Mouse (Mus musculus) liver, embryonic 12.5 days (tissue): ENCODE measurements around the gene Gtf2i. TPM values are rescaled to one million over a fixed set of nuclear protein-coding genes. Genes with fewer than 3 reads are reported as not detected.
A peak's percentile ranks its signal among the peaks of the same experiment; 100 is the strongest.

Experiments
- ATAC-seq: fragments of 200-750 bp; cut with Nextera tagmentation; 2 replicates; pipeline ENCODE4 v1.8.0; 2017; ENCODE audit warnings: moderate number of reproducible peaks, mild to moderate bottlenecking, moderate library complexity
- H3K27ac ChIP-seq: fragments of 300-500 bp; sonication (generic); 2 replicates; pipeline ENCODE4 v1.5.1; 2016; ENCODE audit warnings: mild to moderate bottlenecking
- H3K27me3 ChIP-seq: fragments of 300-500 bp; sonication (generic); replicated peaks from 2 replicates; pipeline ENCODE4 v1.6.1; 2016; ENCODE audit warnings: mild to moderate bottlenecking, moderate library complexity
- H3K36me3 ChIP-seq: fragments of 300-500 bp; sonication (generic); 2 replicates; pipeline ENCODE4 v1.6.1; 2016; ENCODE audit warnings: mild to moderate bottlenecking, moderate library complexity
- H3K4me1 ChIP-seq: fragments of 300-500 bp; sonication (generic); 2 replicates; pipeline ENCODE4 v1.6.1; 2016
- H3K4me2 ChIP-seq: fragments of 300-500 bp; sonication (generic); 2 replicates; pipeline ENCODE4 v1.6.1; 2016; ENCODE audit warnings: mild to moderate bottlenecking, moderate library complexity
- H3K4me3 ChIP-seq: fragments of 300-500 bp; sonication (generic); 2 replicates; pipeline ENCODE4 v1.5.1; 2016; ENCODE audit warnings: mild to moderate bottlenecking, moderate library complexity
- H3K9ac ChIP-seq: fragments of 300-500 bp; sonication (generic); 2 replicates; pipeline ENCODE4 v1.6.1; 2016; ENCODE audit warnings: mild to moderate bottlenecking, moderate library complexity
- H3K9me3 ChIP-seq: fragments of 300-500 bp; sonication (generic); replicated peaks from 2 replicates; pipeline ENCODE4 v1.6.1; 2016; ENCODE audit warnings: mild to moderate bottlenecking, moderate library complexity
- WGBS: fragments of 180-500 bp; shearing (Covaris S2); methylation state at CpG from one replicate; pipeline ENCODE4 v1.1.7; 2016; ENCODE audit not compliant: insufficient replicate concordance; 5-methylcytosine and 5-hydroxymethylcytosine counted together
- polyA plus RNA-seq: library from polyadenylated mRNA; unstranded; fragments of >200 nt; fragmentation: Nextera tagmentation; extraction: Ambion mirVana; gene quantifications from 2 replicates; pipeline ENCODE4 v1.2.1, GENCODE M21; 2016

Gene Gtf2i
- polyA plus RNA-seq, 1 experiment from 2014 or later, result 65.4 TPM

GRCm38 (mm10) chr5:134225110-134225901 is 89.3 kb downstream of the Gtf2i start:
- H3K4me2 ChIP-seq, result 0 out of 2 replicates have a peak overlapping the region, but pooled peaks have one; percentile 1
- H3K36me3 ChIP-seq, result no peaks in the 10 kb centered on the region
- peaks cover 26% of the 10 kb centered on the region for H3K27me3 ChIP-seq
- no peaks in the 10 kb centered on the region for H3K9me3 ChIP-seq
- no peak for ATAC-seq
- no peak overlapping the region for H3K9ac ChIP-seq
- H3K27ac ChIP-seq, result no peak overlapping the region
- 48% methylated on average over 30 of the region's 30 CpGs for WGBS
- no peak overlapping the region for H3K4me3 ChIP-seq
- H3K4me1 ChIP-seq, result peaks cover 34% of the 10 kb centered on the region

GRCm38 (mm10) chr5:134221708-134222150 is 92.8 kb downstream of the Gtf2i start:
- H3K9me3 ChIP-seq, result no peaks in the 10 kb centered on the region
- no peak overlapping the region for H3K9ac ChIP-seq
- ATAC-seq, result 0 out of 2 replicates have a peak, but pooled peaks have one; percentile 33
- 8% methylated on average over 36 of the region's 36 CpGs for WGBS
- H3K4me3 ChIP-seq, result peak overlapping the region; percentile 32; the same call in 1 of the 2 replicates
- H3K36me3 ChIP-seq, result peaks cover 8% of the 10 kb centered on the region
- H3K27ac ChIP-seq, result no peak overlapping the region
- peak overlapping the region; percentile 64 for H3K4me2 ChIP-seq
- peaks cover 22% of the 10 kb centered on the region for H3K4me1 ChIP-seq
- peaks cover 26% of the 10 kb centered on the region for H3K27me3 ChIP-seq

GRCm38 (mm10) chr5:134221278-134221677 is 93.3 kb downstream of the Gtf2i start:
- H3K4me3 ChIP-seq, result no peak overlapping the region; the same call in 1 of the 2 replicates
- no peaks in the 10 kb centered on the region for H3K9me3 ChIP-seq
- H3K4me1 ChIP-seq, result peaks cover 22% of the 10 kb centered on the region
- H3K27ac ChIP-seq, result no peak overlapping the region
- H3K4me2 ChIP-seq, result peak overlapping the region; percentile 64
- ATAC-seq, result no peak
- H3K9ac ChIP-seq, result no peak overlapping the region
- H3K36me3 ChIP-seq, result peaks cover 12% of the 10 kb centered on the region
- WGBS, result 30% methylated on average over 4 of the region's 4 CpGs
- H3K27me3 ChIP-seq, result peaks cover 23% of the 10 kb centered on the region

- H3K27ac ChIP-seq, result no peak overlapping the region
- no peak overlapping the region for H3K9ac ChIP-seq
- no peak overlapping the region for H3K4me2 ChIP-seq
- H3K9me3 ChIP-seq, result no peaks in the 10 kb centered on the region
- peaks cover 15% of the 10 kb centered on the region for H3K4me1 ChIP-seq
- H3K36me3 ChIP-seq, result peaks cover 12% of the 10 kb centered on the region
- no peak overlapping the region for H3K4me3 ChIP-seq
- no peak for ATAC-seq
- H3K27me3 ChIP-seq, result peaks cover 17% of the 10 kb centered on the region
- 78% methylated on average over 7 of the region's 7 CpGs for WGBS
Measured at GRCm38 (mm10) chr5:134217900-134218299, 96.7 kb downstream of the Gtf2i start.

- H3K27me3 ChIP-seq, result no peaks in the 10 kb centered on the region
- WGBS, result 29% methylated on average over 12 of the region's 12 CpGs
- no peaks in the 10 kb centered on the region for H3K9me3 ChIP-seq
- peaks cover 12% of the 10 kb centered on the region for H3K36me3 ChIP-seq
- no peak overlapping the region for H3K9ac ChIP-seq
- ATAC-seq, result no peak
- no peak overlapping the region for H3K27ac ChIP-seq
- peaks cover 19% of the 10 kb centered on the region for H3K4me1 ChIP-seq
- no peak overlapping the region for H3K4me3 ChIP-seq
- H3K4me2 ChIP-seq, result no peak overlapping the region
Measured at GRCm38 (mm10) chr5:134214021-134214806, 100.3 kb downstream of the Gtf2i start.

GRCm38 (mm10) chr5:134209931-134210554 is 104.5 kb downstream of the Gtf2i start:
- H3K27ac ChIP-seq, result peak overlapping the region; percentile 46; the same call in 1 of the 2 replicates
- no peak overlapping the region for H3K4me3 ChIP-seq

GRCm38 (mm10) chr5:134206721-134207120 is 107.8 kb downstream of the Gtf2i start:
- Histone ChIP-seq H3K9ac (no peak overlapping the region), H3K36me3 (peaks cover 4% of the 10 kb centered on the region; the same call in 1 of the 2 replicates), H3K27ac (no peak overlapping the region), H3K27me3 (no peaks in the 10 kb centered on the region), H3K4me1 (peaks cover 16% of the 10 kb centered on the region), H3K4me3 (no peak overlapping the region), H3K9me3 (no peaks in the 10 kb centered on the region), H3K4me2 (no peak overlapping the region)
- ATAC-seq, result no peak
- WGBS, result 52% methylated on average over 10 of the region's 10 CpGs

More at GRCm38 (mm10) chr5:134209931-134210554, 104.5 kb downstream of the Gtf2i start:
- no peak overlapping the region for H3K9ac ChIP-seq
- 0 out of 2 replicates have a peak, but pooled peaks have one; percentile 42 for ATAC-seq
- peaks cover 4% of the 10 kb centered on the region; the same call in 1 of the 2 replicates for H3K36me3 ChIP-seq
- peaks cover 19% of the 10 kb centered on the region for H3K4me1 ChIP-seq
- H3K4me2 ChIP-seq, result no peak overlapping the region
- no peaks in the 10 kb centered on the region for H3K27me3 ChIP-seq
- WGBS, result 46% methylated on average over 11 of the region's 11 CpGs
- no peaks in the 10 kb centered on the region for H3K9me3 ChIP-seq

- Histone ChIP-seq H3K9me3 (no peaks in the 10 kb centered on the region), H3K9ac (no peak overlapping the region), H3K4me1 (no peaks in the 10 kb centered on the region), H3K4me2 (no peak overlapping the region), H3K4me3 (no peak overlapping the region), H3K36me3 (peaks cover 34% of the 10 kb centered on the region), H3K27ac (0 out of 2 replicates have a peak overlapping the region, but pooled peaks have one; percentile 20), H3K27me3 (no peaks in the 10 kb centered on the region)
- 74% methylated on average over 8 of the region's 8 CpGs for WGBS
- ATAC-seq, result no peak
Measured at GRCm38 (mm10) chr5:134193664-134194063, 120.9 kb downstream of the Gtf2i start.

- H3K4me1 ChIP-seq, result peaks cover 15% of the 10 kb centered on the region
- no peak overlapping the region for H3K27ac ChIP-seq
- 60% methylated on average over 7 of the region's 7 CpGs for WGBS
- peak overlapping the region; percentile 9; the same call in 1 of the 2 replicates for H3K9ac ChIP-seq
- H3K36me3 ChIP-seq, result peaks cover 10% of the 10 kb centered on the region
- H3K4me2 ChIP-seq, result no peak overlapping the region
- ATAC-seq, result no peak
- H3K27me3 ChIP-seq, result no peaks in the 10 kb centered on the region
- no peaks in the 10 kb centered on the region for H3K9me3 ChIP-seq
- no peak overlapping the region for H3K4me3 ChIP-seq
Measured at GRCm38 (mm10) chr5:134188571-134188970, 126.0 kb downstream of the Gtf2i start.
